Mouse (Mus musculus): Measurements from ENCODE around the gene Defb15. TPM values are rescaled to one million over a fixed set of nuclear protein-coding genes. Genes with fewer than 3 reads are reported as not detected.

Gene Defb15
- total RNA-seq (2014; rRNA removed): not detected in 2 replicates
- not detected in 2 replicates for polyA plus RNA-seq (2015; fragmentation: Nextera tagmentation; extraction: Ambion mirVana)

GRCm38 (mm10) chr8:21932610-21933009, at the start of gene Defb15:
Defb15 (minus strand) TSS chr8:21932710.
- WGBS: 91% methylated on average over 6 of the region's 6 CpGs
- no peak for DNase-seq (ENCODE audit: low spot score)
- Histone ChIP-seq H3K9me3 (ENCODE audit: low read length) (no peaks in the 10 kb centered on the region), H3K27ac (no peak within 1 kb of the TSS), H3K4me2 (ENCODE audit: low read depth, low read length) (no peak within 1 kb of the TSS), H3K36me3 (ENCODE audit: insufficient read depth, low read length) (no peaks in the 10 kb centered on the region), H3K9ac (replicated peaks; ENCODE audit: low read length) (no peak within 1 kb of the TSS), H3K4me3 (ENCODE audit: low read length) (no peak within 1 kb of the TSS), H3K4me1 (ENCODE audit: insufficient read depth, low read length) (no peaks in the 10 kb centered on the region), H3K27me3 (ENCODE audit: insufficient read depth, low read length) (no peaks in the 10 kb centered on the region)
- ATAC-seq: no peak
- no peak for TF ChIP-seq CTCF (IDR thresholded peaks at IDR 0.05; ENCODE audit: low read depth)

GRCm38 (mm10) chr8:21981664-21982337, 49.3 kb upstream of the Defb15 start:
- Histone ChIP-seq H3K4me3 (ENCODE audit: low read length) (no peak overlapping the region), H3K4me1 (ENCODE audit: insufficient read depth, low read length) (no peaks in the 10 kb centered on the region), H3K9me3 (ENCODE audit: low read length) (no peaks in the 10 kb centered on the region), H3K36me3 (ENCODE audit: insufficient read depth, low read length) (no peaks in the 10 kb centered on the region), H3K4me2 (ENCODE audit: low read depth, low read length) (no peak overlapping the region), H3K27ac (peak overlapping the region; percentile 32; the same call in 1 of the 2 replicates), H3K9ac (replicated peaks; ENCODE audit: low read length) (no peak overlapping the region), H3K27me3 (ENCODE audit: insufficient read depth, low read length) (no peaks in the 10 kb centered on the region)
- WGBS: 40% methylated on average over 8 of the region's 8 CpGs
- ATAC-seq: peak; percentile 90
- TF ChIP-seq CTCF (IDR thresholded peaks at IDR 0.05; ENCODE audit: low read depth): peak; percentile 71
- peak; percentile 80 for DNase-seq (ENCODE audit: low spot score)

GRCm38 (mm10) chr8:21978193-21978592, 45.7 kb upstream of the Defb15 start:
- Histone ChIP-seq H3K4me1 (ENCODE audit: insufficient read depth, low read length) (no peaks in the 10 kb centered on the region), H3K9ac (replicated peaks; ENCODE audit: low read length) (no peak overlapping the region), H3K27me3 (ENCODE audit: insufficient read depth, low read length) (no peaks in the 10 kb centered on the region), H3K4me3 (ENCODE audit: low read length) (no peak overlapping the region), H3K9me3 (ENCODE audit: low read length) (no peaks in the 10 kb centered on the region), H3K27ac (no peak overlapping the region), H3K4me2 (ENCODE audit: low read depth, low read length) (no peak overlapping the region), H3K36me3 (ENCODE audit: insufficient read depth, low read length) (no peaks in the 10 kb centered on the region)
- no peak for TF ChIP-seq CTCF (IDR thresholded peaks at IDR 0.05; ENCODE audit: low read depth)
- DNase-seq (ENCODE audit: low spot score) (peak; percentile 59), ATAC-seq (peak; percentile 48; the same call in 1 of the 2 replicates)
- 51% methylated on average over 4 of the region's 4 CpGs for WGBS

- no peak for ATAC-seq
- WGBS: 93% methylated on average over 3 of the region's 3 CpGs
- TF ChIP-seq CTCF (IDR thresholded peaks at IDR 0.05; ENCODE audit: low read depth): no peak
These were observed 37.0 kb upstream of the Defb15 start, which contains the start of gene Ccdc70 for GRCm38 (mm10) chr8:21969475-21969874. Ccdc70 (plus strand) TSS chr8:21969775.

GRCm38 (mm10) chr8:21966646-21967045, 34.1 kb upstream of the Defb15 start:
- ATAC-seq (no peak), DNase-seq (ENCODE audit: low spot score) (no peak)
- Histone ChIP-seq H3K4me1 (ENCODE audit: insufficient read depth, low read length) (no peaks in the 10 kb centered on the region), H3K36me3 (ENCODE audit: insufficient read depth, low read length) (no peaks in the 10 kb centered on the region), H3K27ac (no peak overlapping the region), H3K9ac (replicated peaks; ENCODE audit: low read length) (no peak overlapping the region), H3K4me3 (ENCODE audit: low read length) (no peak overlapping the region), H3K9me3 (ENCODE audit: low read length) (no peaks in the 10 kb centered on the region), H3K4me2 (ENCODE audit: low read depth, low read length) (no peak overlapping the region), H3K27me3 (ENCODE audit: insufficient read depth, low read length) (no peaks in the 10 kb centered on the region)
- TF ChIP-seq CTCF (IDR thresholded peaks at IDR 0.05; ENCODE audit: low read depth): no peak
- WGBS: 63% methylated on average over 1 of the region's 1 CpGs

More at GRCm38 (mm10) chr8:21969475-21969874, 37.0 kb upstream of the Defb15 start, which contains the start of gene Ccdc70:
- Histone ChIP-seq H3K4me1 (ENCODE audit: insufficient read depth, low read length) (no peaks in the 10 kb centered on the region), H3K27ac (no peak within 1 kb of the TSS), H3K9ac (replicated peaks; ENCODE audit: low read length) (no peak within 1 kb of the TSS), H3K27me3 (ENCODE audit: insufficient read depth, low read length) (no peaks in the 10 kb centered on the region), H3K4me2 (ENCODE audit: low read depth, low read length) (no peak within 1 kb of the TSS), H3K9me3 (ENCODE audit: low read length) (no peaks in the 10 kb centered on the region), H3K4me3 (ENCODE audit: low read length) (no peak within 1 kb of the TSS), H3K36me3 (ENCODE audit: insufficient read depth, low read length) (no peaks in the 10 kb centered on the region)
- no peak for DNase-seq (ENCODE audit: low spot score)

- ATAC-seq: no peak
These were observed 25.9 kb upstream of the Defb15 start, which contains the start of gene Fam90a1a for GRCm38 (mm10) chr8:21958414-21958813. Fam90a1a (plus strand) TSS chr8:21958714.

GRCm38 (mm10) chr8:21956336-21956735, 23.8 kb upstream of the Defb15 start:
- Histone ChIP-seq H3K9me3 (ENCODE audit: low read length) (no peaks in the 10 kb centered on the region), H3K9ac (replicated peaks; ENCODE audit: low read length) (no peak overlapping the region), H3K4me2 (ENCODE audit: low read depth, low read length) (no peak overlapping the region), H3K4me3 (ENCODE audit: low read length) (no peak overlapping the region), H3K36me3 (ENCODE audit: insufficient read depth, low read length) (no peaks in the 10 kb centered on the region), H3K4me1 (ENCODE audit: insufficient read depth, low read length) (no peaks in the 10 kb centered on the region), H3K27me3 (ENCODE audit: insufficient read depth, low read length) (no peaks in the 10 kb centered on the region), H3K27ac (no peak overlapping the region)
- 78% methylated on average over 3 of the region's 3 CpGs for WGBS
- TF ChIP-seq CTCF (IDR thresholded peaks at IDR 0.05; ENCODE audit: low read depth): no peak
- no peak for ATAC-seq
- DNase-seq (ENCODE audit: low spot score): no peak

More at GRCm38 (mm10) chr8:21958414-21958813, 25.9 kb upstream of the Defb15 start, which contains the start of gene Fam90a1a:
- Histone ChIP-seq H3K27ac (no peak within 1 kb of the TSS), H3K4me3 (ENCODE audit: low read length) (no peak within 1 kb of the TSS), H3K9ac (replicated peaks; ENCODE audit: low read length) (no peak within 1 kb of the TSS), H3K4me2 (ENCODE audit: low read depth, low read length) (no peak within 1 kb of the TSS), H3K9me3 (ENCODE audit: low read length) (no peaks in the 10 kb centered on the region), H3K36me3 (ENCODE audit: insufficient read depth, low read length) (no peaks in the 10 kb centered on the region), H3K27me3 (ENCODE audit: insufficient read depth, low read length) (no peaks in the 10 kb centered on the region), H3K4me1 (ENCODE audit: insufficient read depth, low read length) (no peaks in the 10 kb centered on the region)
- TF ChIP-seq CTCF (IDR thresholded peaks at IDR 0.05; ENCODE audit: low read depth): no peak
- no peak for DNase-seq (ENCODE audit: low spot score)
- 88% methylated on average over 2 of the region's 2 CpGs for WGBS

Measured in hindbrain, postnatal 0 days (tissue).